Mouse (Mus musculus): ENCODE data around the gene Dolk.

Gene Dolk

DNA sequence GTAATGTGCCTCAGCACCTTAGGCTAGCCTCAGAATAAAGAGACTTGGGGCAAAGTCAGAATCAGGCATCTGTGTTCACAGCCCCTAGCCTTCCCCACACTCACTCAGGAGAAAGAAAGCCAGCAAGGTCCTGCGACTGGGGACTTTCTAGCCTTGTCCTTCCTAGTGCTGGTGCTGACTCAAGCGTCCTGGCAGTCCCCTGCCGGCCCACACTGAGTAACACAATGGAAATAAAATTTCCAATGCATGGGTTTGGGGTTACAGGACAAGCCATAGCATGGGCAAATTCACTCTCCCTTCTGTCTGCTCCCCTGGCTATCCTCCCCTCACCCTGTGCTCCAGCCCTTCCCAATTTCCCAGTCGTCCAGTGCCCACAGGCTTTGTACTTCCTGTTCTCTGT lies 17.8 kb downstream of the Dolk start:
- no peak for DNase-seq (ENCODE audit: low read depth, low spot score)

DNA sequence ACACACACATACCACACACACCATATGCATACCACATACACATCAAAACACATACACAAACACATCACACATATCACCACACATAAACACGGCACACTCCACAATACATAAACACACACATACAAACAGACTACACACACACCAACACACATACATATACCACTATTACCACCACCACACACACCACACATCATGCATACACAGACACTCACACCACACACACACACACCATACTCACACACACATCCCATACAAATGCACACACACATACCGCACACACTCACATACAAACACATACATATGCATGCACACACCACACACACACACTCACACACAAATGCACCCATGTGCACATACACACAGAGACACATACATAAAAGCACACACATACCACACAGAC lies 18.7 kb downstream of the Dolk start:
- no peak for DNase-seq (ENCODE audit: low read depth, low spot score)

DNA sequence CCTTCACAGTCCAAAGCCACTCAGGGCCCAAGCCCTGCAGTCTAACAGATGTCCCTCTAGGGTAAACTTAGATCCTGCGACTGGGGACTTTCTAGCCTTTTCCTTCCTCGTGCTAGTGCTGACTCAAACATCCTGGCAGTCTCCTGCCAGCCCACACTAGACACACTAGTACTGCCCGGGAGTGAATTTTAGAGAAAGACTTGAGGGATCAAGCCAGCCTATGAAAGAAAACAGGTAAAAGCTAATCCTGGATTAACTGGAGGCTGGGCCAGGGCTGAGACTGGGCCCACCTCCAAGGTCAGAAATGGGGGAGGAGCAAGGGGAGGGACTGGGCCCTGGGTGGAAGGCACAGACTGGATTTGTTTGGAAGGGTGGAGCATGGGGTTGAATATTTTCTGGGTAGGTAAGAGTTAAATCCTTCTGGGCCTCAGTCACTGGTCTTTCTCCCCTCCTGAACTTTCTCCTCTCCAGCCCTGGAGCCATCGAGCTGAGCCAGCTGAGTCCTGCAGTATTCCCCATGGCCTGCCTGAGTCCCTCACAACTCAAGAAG lies 19.7 kb downstream of the Dolk start:
- DNase-seq (ENCODE audit: low read depth, low spot score): peak; percentile 51

GRCm38 (mm10) chr2:30265767-30266253 lies 20.3 kb downstream of the Dolk start, which contains the start of gene Phyhd1:
Gene Phyhd1 (plus strand): TSS chr2:30266203.
- peak; percentile 57 for DNase-seq (ENCODE audit: low read depth, low spot score)

GRCm38 (mm10) chr2:30264671-30265519 lies 21.2 kb downstream of the Dolk start:
- no peak for DNase-seq (ENCODE audit: low read depth, low spot score)

- no peak for DNase-seq (ENCODE audit: low read depth, low spot score)
Measured at GRCm38 (mm10) chr2:30263811-30264210, 22.3 kb downstream of the Dolk start.

- no peak for DNase-seq (ENCODE audit: low read depth, low spot score)
Measured at GRCm38 (mm10) chr2:30262840-30263441, 23.2 kb downstream of the Dolk start.

DNA sequence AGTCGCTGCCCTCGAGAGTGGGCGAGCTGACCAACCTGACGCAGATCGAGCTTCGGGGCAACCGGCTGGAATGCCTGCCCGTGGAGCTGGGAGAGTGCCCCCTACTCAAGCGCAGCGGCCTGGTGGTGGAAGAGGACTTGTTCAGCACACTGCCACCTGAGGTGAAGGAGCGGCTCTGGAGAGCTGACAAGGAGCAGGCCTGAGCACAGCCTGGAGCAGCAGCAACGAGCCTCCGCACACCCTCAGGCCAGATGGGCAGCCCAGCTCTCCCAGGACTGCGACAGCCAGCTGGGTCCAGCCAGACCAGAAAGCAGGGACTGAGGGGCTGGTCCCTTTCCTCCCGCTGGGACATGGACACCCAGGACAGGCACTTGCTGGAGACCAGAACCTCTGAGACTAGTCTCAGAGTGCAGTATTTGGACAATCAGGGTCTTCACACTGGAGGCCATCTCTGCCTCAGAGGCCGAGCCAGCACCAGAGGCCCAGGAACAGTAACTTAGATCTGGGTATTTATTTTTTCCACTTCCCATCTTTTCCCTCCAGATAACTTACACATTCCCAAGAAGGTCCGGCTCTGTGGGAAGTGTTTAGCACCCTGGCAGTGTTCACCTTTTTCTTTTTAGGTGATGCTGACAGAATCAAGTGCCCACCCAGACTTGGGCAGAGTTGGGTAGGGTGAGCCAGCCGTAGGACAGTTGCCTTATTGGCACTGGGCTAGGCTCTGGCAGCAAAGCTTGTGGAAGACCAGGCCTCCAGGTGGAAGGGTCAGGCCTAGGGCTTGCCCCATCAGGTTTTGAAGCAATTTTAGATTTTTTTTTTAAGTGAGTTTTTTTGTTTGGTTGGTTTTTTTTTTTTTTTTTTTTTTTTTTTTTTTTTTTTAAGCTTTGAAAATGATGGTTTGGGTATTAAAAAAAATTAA lies 24.0 kb downstream of the Dolk start:
- no peak for DNase-seq (ENCODE audit: low read depth, low spot score)

DNA sequence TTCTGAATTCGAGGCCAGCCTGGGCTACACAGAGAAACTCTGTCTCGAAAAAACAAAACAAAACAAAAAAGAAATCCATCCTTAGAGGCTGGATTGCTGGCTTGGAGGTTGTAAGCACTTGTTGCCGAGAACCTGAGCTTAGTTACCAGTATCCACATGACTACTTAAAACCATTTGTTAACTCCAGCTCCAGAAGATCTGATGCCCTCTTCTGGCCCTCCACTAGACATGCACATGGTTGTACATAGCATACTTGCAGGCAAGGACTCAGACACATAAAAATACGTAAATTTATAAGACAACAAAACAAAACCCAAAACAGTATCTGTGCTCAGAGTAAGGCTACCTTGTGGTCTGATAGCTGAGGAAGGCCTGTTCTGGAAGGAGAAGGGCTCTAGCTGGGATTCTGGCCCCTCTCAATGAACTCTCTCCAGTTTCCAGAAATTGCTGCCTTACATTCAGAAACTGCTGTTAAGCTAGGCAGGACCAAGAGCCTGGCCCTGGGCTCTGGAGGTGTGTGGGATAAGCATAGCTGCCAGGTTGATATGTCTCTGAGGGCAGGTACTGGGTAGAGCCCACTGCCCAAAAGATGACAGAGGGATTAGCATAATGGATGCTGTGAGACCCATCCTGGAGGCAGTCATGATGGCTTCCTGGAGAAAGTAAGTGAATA lies 24.9 kb downstream of the Dolk start:
- DNase-seq (ENCODE audit: low read depth, low spot score): no peak

GRCm38 (mm10) chr2:30259131-30260064 lies 26.7 kb downstream of the Dolk start:
- DNase-seq (ENCODE audit: low read depth, low spot score): no peak

DNA sequence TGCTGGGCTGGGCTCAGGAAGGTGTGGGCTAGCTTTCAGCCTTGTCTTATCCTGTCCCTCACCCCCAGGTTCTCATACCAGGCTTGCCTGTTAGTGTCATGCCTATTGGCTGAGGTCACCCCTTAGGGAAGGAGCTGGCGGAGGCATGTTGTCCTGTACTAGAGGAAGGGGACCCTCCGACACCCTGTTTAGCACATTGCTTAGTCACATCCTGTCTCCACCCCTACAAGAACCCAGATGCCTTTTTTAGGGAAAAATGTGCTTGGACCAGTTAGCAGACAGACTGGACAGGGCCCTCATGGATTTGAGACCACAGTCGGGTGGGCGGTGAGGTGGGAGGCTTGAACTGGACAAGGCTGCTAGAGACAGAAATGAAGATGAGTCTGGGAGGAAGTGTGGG lies 27.5 kb downstream of the Dolk start:
- DNase-seq (ENCODE audit: low read depth, low spot score): no peak

- no peak for DNase-seq (ENCODE audit: low read depth, low spot score)
Measured at GRCm38 (mm10) chr2:30257699-30258460, 28.3 kb downstream of the Dolk start.

DNA sequence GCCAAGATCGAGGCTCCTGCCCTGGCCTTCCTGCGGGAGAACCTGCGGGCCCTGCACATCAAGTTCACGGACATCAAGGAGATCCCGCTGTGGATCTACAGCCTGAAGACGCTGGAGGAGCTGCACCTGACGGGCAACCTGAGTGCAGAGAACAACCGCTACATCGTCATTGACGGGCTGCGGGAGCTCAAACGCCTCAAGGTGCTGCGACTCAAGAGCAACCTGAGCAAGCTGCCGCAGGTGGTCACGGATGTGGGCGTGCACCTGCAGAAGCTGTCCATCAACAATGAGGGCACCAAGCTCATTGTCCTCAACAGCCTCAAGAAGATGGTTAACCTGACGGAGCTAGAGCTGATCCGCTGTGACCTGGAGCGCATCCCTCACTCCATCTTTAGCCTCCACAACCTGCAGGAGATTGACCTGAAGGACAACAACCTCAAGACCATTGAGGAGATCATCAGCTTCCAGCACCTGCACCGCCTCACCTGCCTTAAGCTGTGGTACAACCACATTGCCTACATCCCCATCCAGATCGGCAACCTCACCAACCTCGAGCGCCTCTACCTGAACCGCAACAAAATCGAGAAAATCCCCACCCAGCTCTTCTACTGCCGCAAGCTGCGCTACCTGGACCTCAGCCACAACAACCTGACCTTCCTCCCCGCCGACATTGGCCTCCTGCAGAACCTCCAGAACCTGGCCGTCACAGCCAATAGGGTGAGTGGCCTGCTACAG lies 29.4 kb downstream of the Dolk start:
- no peak for DNase-seq (ENCODE audit: low read depth, low spot score)

DNA sequence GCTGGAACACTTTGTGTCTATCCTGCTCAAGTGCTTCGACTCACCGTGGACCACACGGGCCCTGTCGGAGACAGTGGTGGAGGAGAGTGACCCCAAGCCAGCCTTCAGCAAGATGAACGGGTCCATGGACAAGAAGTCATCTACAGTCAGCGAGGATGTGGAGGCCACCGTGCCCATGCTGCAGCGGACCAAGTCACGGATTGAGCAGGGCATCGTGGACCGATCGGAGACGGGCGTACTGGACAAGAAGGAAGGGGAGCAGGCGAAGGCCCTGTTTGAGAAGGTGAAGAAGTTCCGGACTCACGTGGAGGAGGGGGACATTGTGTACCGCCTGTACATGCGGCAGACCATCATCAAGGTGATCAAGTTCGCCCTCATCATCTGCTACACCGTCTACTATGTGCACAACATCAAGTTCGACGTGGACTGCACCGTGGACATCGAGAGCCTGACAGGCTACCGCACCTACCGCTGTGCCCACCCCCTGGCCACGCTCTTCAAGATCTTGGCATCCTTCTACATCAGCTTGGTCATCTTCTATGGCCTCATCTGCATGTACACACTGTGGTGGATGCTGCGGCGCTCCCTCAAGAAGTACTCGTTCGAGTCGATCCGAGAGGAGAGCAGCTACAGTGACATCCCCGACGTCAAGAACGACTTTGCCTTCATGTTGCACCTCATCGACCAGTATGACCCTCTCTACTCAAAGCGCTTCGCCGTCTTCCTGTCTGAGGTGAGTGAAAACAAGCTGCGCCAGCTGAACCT lies 30.3 kb downstream of the Dolk start:
- no peak for DNase-seq (ENCODE audit: low read depth, low spot score)

GRCm38 (mm10) chr2:30253809-30254208 lies 32.3 kb downstream of the Dolk start:
- no peak for DNase-seq (ENCODE audit: low read depth, low spot score)

GRCm38 (mm10) chr2:30252521-30252920 lies 33.6 kb downstream of the Dolk start:
- DNase-seq (ENCODE audit: low read depth, low spot score): no peak

- DNase-seq (ENCODE audit: low read depth, low spot score): no peak
Measured at GRCm38 (mm10) chr2:30251417-30252104, 34.6 kb downstream of the Dolk start.
